Mouse (Mus musculus) hindbrain, postnatal 0 days (tissue): ENCODE data around the gene Prkg1. TPM values are rescaled to one million over a fixed set of nuclear protein-coding genes. Genes with fewer than 3 reads are reported as not detected.
A peak's percentile ranks its signal among the peaks of the same experiment; 100 is the strongest.

Source experiments
- ATAC-seq: fragments of 200-750 bp; cut with Nextera tagmentation; 2 replicates; pipeline ENCODE4 v1.8.0; 2017; ENCODE audit warnings: mild to moderate bottlenecking, moderate TSS enrichment, moderate library complexity
- DNase-seq: peaks from one replicate; pipeline ENCODE4 v3.0.0-alpha.2; 2015; ENCODE audit warnings: low spot score
- H3K27ac ChIP-seq: fragments of 300-500 bp; sonication (generic); 2 replicates; pipeline ENCODE4 v1.5.1; 2014; ENCODE audit warnings: mild to moderate bottlenecking
- H3K27me3 ChIP-seq: fragments of 300-500 bp; sonication (generic); 2 replicates; pipeline ENCODE4 v1.6.1; 2014; ENCODE audit warnings: low read length, mixed read lengths; ENCODE audit not compliant: insufficient read depth
- H3K36me3 ChIP-seq: fragments of 300-500 bp; sonication (generic); 2 replicates; pipeline ENCODE4 v1.6.1; 2014; ENCODE audit warnings: low read length, mixed read lengths; ENCODE audit not compliant: insufficient read depth
- H3K4me1 ChIP-seq: fragments of 300-500 bp; sonication (generic); 2 replicates; pipeline ENCODE4 v1.6.1; 2014; ENCODE audit warnings: antibody characterized with exemption, low read length, mixed read lengths; ENCODE audit not compliant: insufficient read depth
- H3K4me2 ChIP-seq: fragments of 300-500 bp; sonication (generic); 2 replicates; pipeline ENCODE4 v1.6.1; 2014; ENCODE audit warnings: low read depth, mild to moderate bottlenecking, low read length, moderate library complexity, mixed read lengths
- H3K4me3 ChIP-seq: fragments of 300-500 bp; sonication (generic); 2 replicates; pipeline ENCODE4 v1.5.1; 2014; ENCODE audit warnings: low read length
- H3K9ac ChIP-seq: fragments of 300-500 bp; sonication (generic); replicated peaks from 2 replicates; pipeline ENCODE4 v1.6.1; 2014; ENCODE audit warnings: mild to moderate bottlenecking, low read length, moderate library complexity, mixed read lengths
- H3K9me3 ChIP-seq: fragments of 300-500 bp; sonication (generic); 2 replicates; pipeline ENCODE4 v1.6.1; 2016; ENCODE audit warnings: low read length, mixed read lengths
- CTCF ChIP-seq: IDR thresholded peaks from 2 replicates; pipeline ENCODE4 v1.5.1; 2016; ENCODE audit warnings: antibody characterized with exemption, control low read depth, low read depth
- WGBS: fragments of 180-500 bp; shearing (Covaris S2); extraction: QIAGEN DNeasy Blood & Tissue Kit; methylation state at CpG from one replicate; pipeline ENCODE4 v1.1.7; 2014; 5-methylcytosine and 5-hydroxymethylcytosine counted together
- polyA plus RNA-seq: library from polyadenylated mRNA; unstranded; fragments of >200 nt; fragmentation: Nextera tagmentation; extraction: Ambion mirVana; gene quantifications from 2 replicates; pipeline ENCODE4 v1.2.1, GENCODE M21; 2015
- total RNA-seq: library from RNA; depleted of rRNA; stranded (reverse); fragments of >200 nt; gene quantifications from 2 replicates; pipeline ENCODE4 v1.2.3, GENCODE M21; 2014

Prkg1 gene
- total and polyA plus RNA-seq, 2 experiments from 2014 or later, result 5.3 to 8.6 TPM

- ATAC-seq, result no peak
- no peak for DNase-seq
- H3K4me3 ChIP-seq, result no peak overlapping the region
- no peaks in the 10 kb centered on the region for H3K9me3 ChIP-seq
- H3K27ac ChIP-seq, result no peak overlapping the region
- TF ChIP-seq CTCF, result no peak
- H3K36me3 ChIP-seq, result no peaks in the 10 kb centered on the region
- no peaks in the 10 kb centered on the region for H3K27me3 ChIP-seq
- H3K9ac ChIP-seq, result no peak overlapping the region
- WGBS, result 80% methylated on average over 5 of the region's 5 CpGs
- no peaks in the 10 kb centered on the region for H3K4me1 ChIP-seq
- H3K4me2 ChIP-seq, result no peak overlapping the region
Observed at GRCm38 (mm10) chr19:31590701-31591100, 174.1 kb downstream of the Prkg1 start.

- H3K27me3 ChIP-seq, result no peaks in the 10 kb centered on the region
- no peak overlapping the region for H3K4me3 ChIP-seq
- H3K9me3 ChIP-seq, result no peaks in the 10 kb centered on the region
- TF ChIP-seq CTCF, result no peak
- no peak overlapping the region for H3K4me2 ChIP-seq
- no peak for ATAC-seq
- 42% methylated on average over 4 of the region's 4 CpGs for WGBS
- no peaks in the 10 kb centered on the region for H3K36me3 ChIP-seq
- no peak overlapping the region for H3K9ac ChIP-seq
- no peak overlapping the region for H3K27ac ChIP-seq
- no peaks in the 10 kb centered on the region for H3K4me1 ChIP-seq
- no peak for DNase-seq
Observed at GRCm38 (mm10) chr19:31577092-31577491, 187.7 kb downstream of the Prkg1 start.

DNA sequence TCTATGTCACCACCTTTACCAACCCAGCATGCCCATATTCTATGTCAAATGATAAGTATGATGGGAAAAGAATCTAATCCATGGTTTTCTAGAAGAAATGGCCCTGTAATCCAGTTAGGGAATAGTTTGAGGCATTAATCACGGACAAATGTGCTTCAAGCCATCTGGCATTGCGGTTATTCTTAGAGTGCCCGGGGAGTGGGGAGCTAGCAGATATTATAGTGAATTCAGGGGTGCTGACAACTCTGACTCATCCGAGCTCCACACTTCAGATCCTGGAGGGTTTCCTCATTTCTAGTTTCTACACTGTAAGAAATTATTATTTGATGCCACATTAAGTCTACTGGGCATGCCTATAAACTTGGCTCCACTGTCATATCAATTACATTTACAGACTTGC, 200.5 kb downstream of the Prkg1 start:
- Histone ChIP-seq H3K4me1 (no peaks in the 10 kb centered on the region), H3K4me2 (no peak overlapping the region), H3K9me3 (no peaks in the 10 kb centered on the region), H3K27ac (no peak overlapping the region), H3K36me3 (no peaks in the 10 kb centered on the region), H3K9ac (no peak overlapping the region), H3K27me3 (no peaks in the 10 kb centered on the region), H3K4me3 (no peak overlapping the region)
- WGBS, result 84% methylated on average over 4 of the region's 4 CpGs
- DNase-seq, result no peak
- TF ChIP-seq CTCF, result no peak
- no peak for ATAC-seq

GRCm38 (mm10) chr19:31546063-31546462, 218.8 kb downstream of the Prkg1 start:
- 81% methylated on average over 5 of the region's 5 CpGs for WGBS

DNA sequence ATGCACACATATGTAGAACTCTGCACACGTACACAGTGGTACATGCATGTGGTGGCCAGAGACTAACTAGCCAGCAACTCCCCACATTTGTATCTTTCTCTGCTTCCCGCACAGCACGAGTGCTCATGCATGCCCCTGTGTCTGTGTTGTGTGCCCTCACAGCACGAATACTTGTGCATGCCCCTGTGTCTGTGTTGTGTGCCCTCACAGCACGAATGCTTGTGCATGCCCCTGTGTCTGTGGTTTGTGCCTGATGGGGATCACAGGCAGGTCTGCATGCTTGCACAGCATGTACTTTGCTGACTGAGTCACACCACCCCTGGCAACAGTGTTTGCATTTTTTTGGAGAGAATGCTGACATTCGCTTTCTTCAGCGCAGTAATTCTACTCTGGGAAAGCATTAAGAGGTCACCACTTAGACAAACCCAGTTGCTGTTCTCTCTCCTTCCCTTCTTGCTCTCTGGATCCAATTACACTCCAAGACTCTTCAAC, 233.5 kb downstream of the Prkg1 start:
- Histone ChIP-seq H3K27ac (no peak overlapping the region), H3K9ac (no peak overlapping the region), H3K36me3 (no peaks in the 10 kb centered on the region), H3K4me3 (no peak overlapping the region), H3K4me2 (no peak overlapping the region; the same call in 1 of the 2 replicates), H3K9me3 (no peaks in the 10 kb centered on the region), H3K27me3 (no peaks in the 10 kb centered on the region), H3K4me1 (no peaks in the 10 kb centered on the region)
- DNase-seq, result peak; percentile 13
- ATAC-seq, result 0 out of 2 replicates have a peak, but pooled peaks have one; percentile 56
- WGBS, result 31% methylated on average over 7 of the region's 7 CpGs
- no peak for TF ChIP-seq CTCF

More at GRCm38 (mm10) chr19:31546063-31546462, 218.8 kb downstream of the Prkg1 start:
- ATAC-seq (no peak), DNase-seq (no peak)
- Histone ChIP-seq H3K27ac (no peak overlapping the region), H3K36me3 (no peaks in the 10 kb centered on the region), H3K4me3 (no peak overlapping the region), H3K9me3 (no peaks in the 10 kb centered on the region), H3K4me2 (no peak overlapping the region), H3K27me3 (no peaks in the 10 kb centered on the region), H3K9ac (no peak overlapping the region), H3K4me1 (no peaks in the 10 kb centered on the region)
- no peak for TF ChIP-seq CTCF

DNA sequence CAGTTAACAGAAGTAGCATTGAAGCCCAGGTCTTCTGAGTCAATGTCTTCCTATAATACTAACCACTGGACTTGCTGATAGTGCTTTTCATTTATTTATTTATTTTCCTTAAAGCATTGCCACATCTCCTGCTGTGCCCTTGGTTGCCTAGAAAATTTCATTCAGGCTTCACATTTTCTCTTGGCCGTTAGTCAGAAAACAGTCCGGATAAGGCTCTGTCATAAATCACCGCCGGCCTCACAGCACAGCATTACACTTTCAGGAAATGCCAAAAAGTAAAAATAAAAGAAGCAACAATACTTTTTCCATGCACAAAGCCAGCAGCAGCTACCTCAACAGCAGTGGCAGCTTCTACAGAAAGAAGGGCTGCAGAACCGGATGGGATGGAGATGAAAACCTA, 234.2 kb downstream of the Prkg1 start:
- no peaks in the 10 kb centered on the region for H3K9me3 ChIP-seq
- no peaks in the 10 kb centered on the region for H3K4me1 ChIP-seq
- peak; percentile 29; the same call in 1 of the 2 replicates for ATAC-seq
- H3K9ac ChIP-seq, result no peak overlapping the region
- TF ChIP-seq CTCF, result no peak
- no peaks in the 10 kb centered on the region for H3K36me3 ChIP-seq
- H3K4me3 ChIP-seq, result no peak overlapping the region
- WGBS, result 20% methylated on average over 5 of the region's 5 CpGs
- peak; percentile 67 for DNase-seq
- H3K4me2 ChIP-seq, result peak overlapping the region; percentile 19; the same call in 1 of the 2 replicates
- H3K27me3 ChIP-seq, result no peaks in the 10 kb centered on the region
- no peak overlapping the region for H3K27ac ChIP-seq

DNA sequence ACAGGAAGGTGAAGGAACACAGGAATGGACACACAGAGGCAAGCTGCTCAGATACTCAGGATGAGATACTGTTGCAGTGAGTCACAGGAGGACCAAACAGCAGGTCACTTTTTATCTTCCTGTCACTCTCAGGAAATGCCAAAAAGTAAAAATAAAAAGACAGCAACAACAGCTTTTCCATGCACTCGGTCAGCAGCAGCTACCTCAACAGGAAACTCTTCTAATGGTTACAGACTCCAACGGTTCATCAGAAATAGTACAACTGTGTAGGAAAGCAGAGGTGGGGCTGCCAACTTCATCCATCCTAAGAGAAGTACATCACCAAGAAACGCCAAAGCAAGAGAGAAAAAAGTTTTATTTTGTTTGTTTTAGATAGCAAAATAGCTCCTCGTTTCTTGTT, 234.9 kb downstream of the Prkg1 start:
- Histone ChIP-seq H3K9ac (no peak overlapping the region), H3K9me3 (no peaks in the 10 kb centered on the region), H3K4me1 (no peaks in the 10 kb centered on the region), H3K27ac (no peak overlapping the region), H3K4me3 (no peak overlapping the region), H3K36me3 (no peaks in the 10 kb centered on the region), H3K4me2 (no peak overlapping the region), H3K27me3 (no peaks in the 10 kb centered on the region)
- TF ChIP-seq CTCF, result no peak
- no peak for ATAC-seq
- DNase-seq, result no peak
- 65% methylated on average over 4 of the region's 4 CpGs for WGBS
